Mouse (Mus musculus) megakaryocyte-erythroid progenitor cell, adult 5-6 weeks (primary cell): ENCODE results near the gene Spin2f. TPM values are rescaled to one million over a fixed set of nuclear protein-coding genes. Genes with fewer than 3 reads are reported as not detected.
"Not testable (repeated sequence)": the region's sequence is repeated elsewhere in the genome, so short reads cannot be mapped to it uniquely, and the experiment has no call there.

ENCODE experiments used
- ATAC-seq: replicated peaks from 2 replicates; pipeline ENCODE4 v1.8.0; 2016; ENCODE audit warnings: mild to moderate bottlenecking, inconsistent platforms; ENCODE audit not compliant: severe bottlenecking, poor library complexity, low FRiP score, low TSS enrichment
- total RNA-seq, 2 experiments: library from RNA; stranded (forward) in 1 of 2; stranded (reverse) in 1 of 2; fragments of 200-1000, 215-1000 nt in 1 of 2; fragments of >200 nt in 1 of 2; fragmentation: Nextera tagmentation in 1 of 2; gene quantifications; 2 replicates each; pipeline ENCODE4 v1.2.3; 2014 to 2017

Spin2f gene
- total RNA-seq (2014; fragmentation: Nextera tagmentation) (not detected in 2 replicates), total RNA-seq (2017) (not detected in 2 replicates)

DNA sequence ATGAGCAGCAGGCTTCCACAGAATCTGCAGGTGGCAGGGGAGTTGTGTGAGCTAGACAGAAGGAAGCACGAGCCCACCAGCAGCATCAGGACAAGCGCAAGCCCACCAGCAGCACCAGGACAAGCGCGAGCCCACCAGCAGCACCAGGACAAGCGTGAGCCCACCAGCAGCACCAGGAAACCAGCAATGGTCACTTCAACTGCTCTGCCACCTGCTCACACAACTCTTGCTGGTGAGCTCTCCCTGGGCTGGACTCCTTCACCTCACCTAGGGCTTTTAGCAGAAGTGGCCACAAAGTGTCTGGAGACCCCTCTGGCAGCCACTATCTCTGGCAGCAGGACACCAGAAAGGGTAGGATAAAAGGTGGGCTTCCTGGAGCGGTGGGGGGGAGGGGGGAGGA lies at the start of gene Spin2f:
Spin2f (plus strand) TSS at position 301 of the 400 bp plus-strand sequence.
- not testable (repeated sequence) for ATAC-seq

DNA sequence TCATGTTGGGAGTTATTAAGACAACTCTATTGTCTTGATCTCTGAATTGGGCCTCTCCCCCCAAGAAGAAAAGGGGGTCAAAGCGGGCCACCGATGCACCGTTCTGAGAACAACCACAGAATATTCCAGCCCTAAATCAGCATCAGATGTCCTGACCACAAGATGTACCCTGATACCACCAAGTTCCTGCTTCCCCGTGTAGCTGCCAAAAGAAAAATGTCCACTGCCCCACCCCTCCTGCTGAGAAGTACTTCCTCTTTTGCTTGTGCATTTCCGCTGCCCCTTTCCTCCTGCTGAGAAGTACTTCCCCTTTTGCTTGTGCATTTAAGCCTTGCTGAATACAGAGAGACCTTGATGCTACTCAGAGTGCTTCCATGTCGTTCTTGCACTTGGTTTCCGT lies 41.6 kb upstream of the Spin2f start:
- ATAC-seq: not testable (repeated sequence)

DNA sequence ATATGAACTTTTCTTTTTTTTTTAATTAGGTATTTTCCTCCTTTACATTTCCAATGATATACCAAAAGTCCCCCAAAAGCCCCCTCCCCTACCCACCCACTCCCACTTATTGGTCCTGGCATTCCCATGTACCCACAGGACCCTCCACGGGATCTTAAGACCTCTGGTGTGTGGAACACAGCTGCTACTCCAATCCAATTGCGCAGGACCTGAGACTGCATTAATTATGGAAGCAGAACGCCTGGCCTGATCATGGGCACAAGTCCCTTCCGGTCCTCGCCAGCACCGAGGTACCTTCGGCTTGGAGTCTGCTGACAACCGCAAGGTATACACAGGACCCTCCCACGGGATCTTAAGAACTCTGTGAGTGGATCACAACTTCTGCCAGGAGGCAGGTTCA lies 30.2 kb upstream of the Spin2f start:
- ATAC-seq: not testable (repeated sequence)

DNA sequence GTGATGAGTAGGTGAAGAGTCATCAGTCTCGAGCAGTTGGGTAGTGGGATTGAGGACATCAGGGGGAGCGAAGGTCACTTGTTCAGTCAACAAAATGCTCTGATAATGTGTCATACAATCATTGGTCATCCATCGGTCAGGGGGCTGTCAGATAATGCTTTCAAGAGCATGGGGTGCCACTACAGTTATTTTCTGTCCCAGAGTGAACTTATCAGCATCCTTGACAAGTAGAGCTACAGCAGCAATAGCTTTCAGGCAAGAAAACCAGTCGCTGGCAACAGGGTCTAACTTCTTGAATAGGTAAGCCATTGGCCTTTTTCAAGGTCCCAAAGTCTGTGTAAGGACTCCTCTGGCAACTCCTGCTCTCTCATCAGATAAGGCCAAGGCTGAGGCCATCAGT lies 18.6 kb upstream of the Spin2f start:
- ATAC-seq: not testable (repeated sequence)

DNA sequence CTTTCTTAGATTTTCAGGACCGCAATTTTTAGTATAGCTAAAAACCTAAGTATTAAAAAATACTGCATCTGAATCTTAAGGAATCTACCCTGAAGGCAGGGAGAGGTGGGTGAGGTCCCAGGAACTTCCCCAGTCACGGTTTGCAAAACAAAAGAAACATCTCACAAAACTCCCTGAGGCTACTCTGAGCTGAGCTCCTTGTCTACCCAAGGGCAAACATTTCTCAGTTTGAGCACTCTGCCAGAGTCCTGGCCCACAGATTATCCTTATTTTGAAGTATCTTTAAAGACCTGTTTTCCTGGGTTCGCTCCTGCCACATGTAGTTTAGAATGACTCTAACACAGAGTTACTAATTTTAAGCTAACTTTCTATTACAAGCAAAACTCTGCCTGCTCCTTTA lies 11.9 kb upstream of the Spin2f start:
- not testable (repeated sequence) for ATAC-seq

Other genes with a start within 250 kb of the Spin2f start
- not detected in 2 replicates for gene Btbd35f29, start 136.2 kb upstream of the Spin2f start, total RNA-seq (2014; fragmentation: Nextera tagmentation)
- gene Btbd35f29, start 136.2 kb upstream of the Spin2f start, total RNA-seq (2017): not detected in 2 replicates
- not detected in 2 replicates for gene Btbd35f26, start 82.6 kb downstream of the Spin2f start, total RNA-seq (2014; fragmentation: Nextera tagmentation)
- gene Btbd35f26, start 82.6 kb downstream of the Spin2f start, total RNA-seq (2017): not detected in 2 replicates
- not detected in 2 replicates for gene Btbd35f19, start 130.0 kb downstream of the Spin2f start, total RNA-seq (2014; fragmentation: Nextera tagmentation)
- not detected in 2 replicates for gene Btbd35f19, start 130.0 kb downstream of the Spin2f start, total RNA-seq (2017)